Mouse (Mus musculus): ENCODE results near the gene Cabp7.

- TF ChIP-seq CTCF (IDR thresholded peaks at IDR 0.05; ENCODE audit: low read depth, low read length) (no peak), GATA1 (IDR thresholded peaks at IDR 0.05; ENCODE audit: borderline replicate concordance, low read length) (no peak), GATA2 (IDR thresholded peaks at IDR 0.05; ENCODE audit: borderline replicate concordance, low read depth, low read length) (no peak), POLR2AphosphoS5 (IDR thresholded peaks at IDR 0.05; ENCODE audit: insufficient replicate concordance, low read depth, low read length) (no peak)
These were observed 56.2 kb downstream of the Cabp7 start for GRCm38 (mm10) chr11:4690353-4690752.

Data from G1E (cell line).